Mouse (Mus musculus) c-Kit-positive CD71-positive TER-119-negative erythroid progenitor cells, embryonic 14.5 days (primary cell): ENCODE measurements around the gene Ccdc88c.

ENCODE experiments used
- DNase-seq: peaks from one replicate; pipeline ENCODE4 v3.0.0-alpha.2; 2013; ENCODE audit warnings: low read depth

The Ccdc88c gene

DNA sequence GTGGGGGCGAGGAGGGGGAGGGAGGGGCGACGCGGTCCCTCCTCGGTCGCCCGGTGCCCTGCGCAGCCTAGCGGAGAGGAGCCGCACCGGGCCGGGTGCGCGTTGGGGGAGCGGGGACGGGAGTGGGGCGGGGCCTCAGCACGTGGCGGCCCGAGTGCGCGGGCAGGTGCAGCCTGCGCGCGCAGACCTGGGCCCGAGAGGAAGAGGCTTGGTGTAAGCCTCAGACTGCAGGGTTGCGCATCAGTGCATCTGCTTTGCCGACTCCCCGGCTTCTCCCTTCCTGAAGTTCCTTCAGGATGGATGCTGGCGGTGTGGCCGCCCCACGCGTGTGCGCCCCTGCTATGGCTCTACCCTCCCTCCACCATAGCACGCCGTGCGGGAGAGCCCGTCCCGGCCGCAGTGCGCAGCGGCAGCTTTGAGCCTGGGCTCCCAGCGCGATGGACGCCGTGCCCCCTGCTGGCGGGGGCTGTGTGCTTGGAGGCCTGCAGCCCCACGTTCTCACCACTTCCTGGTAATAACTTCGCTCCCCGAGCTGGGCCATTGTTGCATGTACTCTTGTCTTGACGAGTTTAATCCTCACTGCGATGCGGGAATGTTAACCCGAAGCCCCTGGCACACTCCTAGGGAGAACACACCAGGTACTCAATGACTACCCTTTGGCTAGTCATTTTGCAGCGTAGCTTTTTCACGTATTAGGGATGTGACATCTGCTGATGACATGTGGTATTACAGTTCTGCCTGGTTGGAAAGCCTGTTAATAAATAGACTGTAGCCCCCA is at the start of gene Ccdc88c:
Gene Ccdc88c (minus strand): TSS at position 103 of the 778 bp plus-strand sequence.
- peak; percentile 85 for DNase-seq

- DNase-seq: no peak
Measured at GRCm38 (mm10) chr12:101077955-101078354, 49.1 kb upstream of the Ccdc88c start.

- no peak for DNase-seq
Measured at GRCm38 (mm10) chr12:101075433-101075832, 46.6 kb upstream of the Ccdc88c start.

DNA sequence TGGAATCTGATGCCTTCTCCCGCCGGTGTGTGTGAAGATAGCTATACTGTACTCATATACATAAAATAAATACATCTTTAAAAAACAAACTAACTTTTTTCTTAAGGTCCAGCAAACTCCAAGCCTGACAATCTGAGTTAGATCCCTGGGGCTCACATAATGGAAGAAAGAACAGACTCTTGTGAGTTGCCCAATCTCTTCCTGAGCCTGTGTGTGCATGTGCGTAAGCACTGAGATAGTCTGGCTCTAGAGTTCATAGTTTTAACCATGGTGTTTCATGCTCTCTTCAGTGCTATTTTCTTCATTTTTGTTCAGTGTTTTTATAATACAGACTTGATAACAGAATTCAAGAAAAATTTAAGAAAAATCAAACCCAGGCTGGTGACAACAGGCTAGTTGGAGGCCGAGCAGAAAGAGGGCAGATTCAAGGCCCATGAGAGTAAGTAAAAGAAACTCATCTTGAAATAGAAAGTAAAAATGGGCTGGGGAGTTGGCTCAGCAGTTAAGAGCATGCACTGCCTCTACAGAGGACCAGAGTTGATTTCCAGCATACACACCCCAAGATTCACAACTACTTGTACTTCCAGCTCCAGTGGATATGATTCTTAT is 46.1 kb upstream of the Ccdc88c start:
- DNase-seq: no peak

DNA sequence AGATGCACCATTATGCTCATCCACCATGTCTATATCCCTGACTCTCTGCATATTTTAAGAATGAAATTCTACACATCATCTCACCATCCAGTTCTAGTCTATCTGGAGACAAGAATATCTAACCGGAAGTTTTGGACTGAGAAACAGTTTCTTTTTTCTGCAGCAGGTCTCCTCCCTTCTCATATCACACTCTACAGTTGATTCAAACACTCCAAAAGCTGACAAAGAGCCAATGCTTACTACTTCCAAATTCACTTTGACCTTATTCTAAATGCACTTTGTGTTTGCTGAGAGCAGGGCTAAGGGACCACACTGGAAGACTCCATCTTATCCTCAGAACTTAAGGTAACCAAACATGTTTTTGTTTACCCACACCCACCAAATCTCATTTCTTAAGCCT is 41.0 kb upstream of the Ccdc88c start:
- DNase-seq: no peak

GRCm38 (mm10) chr12:101066329-101066728 is 37.5 kb upstream of the Ccdc88c start:
- no peak for DNase-seq

DNA sequence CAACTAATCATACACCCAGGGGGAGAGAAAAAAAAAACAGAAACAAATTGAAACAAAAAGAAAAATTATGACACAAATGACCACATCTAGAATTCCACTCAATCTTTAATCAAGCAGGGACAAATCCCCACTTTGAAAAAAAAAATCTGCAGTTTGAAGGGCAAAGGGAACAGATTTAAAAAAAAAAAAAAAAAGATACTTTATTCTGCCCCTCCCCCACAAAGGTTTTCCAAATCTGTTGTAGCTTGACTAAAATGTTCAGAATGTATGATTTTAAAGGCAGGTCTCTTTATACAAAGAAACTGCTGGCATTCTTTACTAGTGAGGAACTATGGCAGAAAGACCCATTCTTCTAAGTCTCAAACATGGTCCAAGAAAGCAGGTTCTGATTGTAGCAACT is 11.1 kb upstream of the Ccdc88c start:
- no peak for DNase-seq

- DNase-seq: no peak
Measured at GRCm38 (mm10) chr12:101028247-101028953, 456 bp downstream of the Ccdc88c start.

- peak; percentile 24 for DNase-seq
Measured at GRCm38 (mm10) chr12:101027451-101028246, 1.2 kb downstream of the Ccdc88c start.

DNA sequence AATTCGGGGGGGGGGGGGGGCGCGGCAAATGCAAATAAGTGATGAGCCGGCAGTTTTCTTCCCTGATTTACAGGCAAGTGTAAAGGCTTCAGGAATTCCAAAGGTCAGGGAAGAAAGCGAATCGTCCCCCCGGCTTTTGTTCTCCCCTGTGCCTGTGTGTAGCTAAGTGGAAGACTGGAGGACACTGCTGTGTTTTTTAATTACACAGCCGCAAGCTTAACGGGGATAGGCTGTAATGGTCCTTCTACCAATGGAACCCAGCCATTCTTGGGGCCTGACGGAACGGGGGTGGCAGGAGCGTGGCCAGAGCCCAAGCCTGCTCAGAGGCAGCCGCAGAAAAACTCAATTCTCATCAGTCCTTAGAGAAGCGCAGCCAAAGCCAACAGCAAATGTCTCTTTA is 1.9 kb downstream of the Ccdc88c start:
- DNase-seq: no peak

GRCm38 (mm10) chr12:101026518-101026917 is 2.3 kb downstream of the Ccdc88c start:
- DNase-seq: no peak

GRCm38 (mm10) chr12:101026025-101026424 is 2.8 kb downstream of the Ccdc88c start:
- peak; percentile 53 for DNase-seq

GRCm38 (mm10) chr12:101025379-101025778 is 3.5 kb downstream of the Ccdc88c start:
- DNase-seq: peak; percentile 75

DNA sequence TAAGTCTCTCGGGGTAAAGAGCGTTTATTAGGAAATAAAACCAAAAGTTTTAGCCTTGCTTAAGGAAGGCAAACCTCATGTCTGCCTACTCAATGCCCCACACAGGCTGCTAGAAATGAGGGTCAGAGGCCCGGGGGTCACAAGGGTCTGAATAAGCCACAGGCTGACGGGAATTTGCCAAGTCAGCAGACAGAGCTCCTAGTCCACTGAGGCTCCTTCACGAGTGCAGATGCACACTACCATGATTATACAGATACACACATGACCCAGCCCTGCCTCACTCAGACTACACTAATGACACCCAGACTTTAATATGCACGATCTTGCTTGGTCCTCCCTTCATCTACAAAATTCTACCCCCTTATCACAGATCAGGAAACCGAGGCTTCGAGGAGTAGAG is 4.0 kb downstream of the Ccdc88c start:
- DNase-seq: no peak

DNA sequence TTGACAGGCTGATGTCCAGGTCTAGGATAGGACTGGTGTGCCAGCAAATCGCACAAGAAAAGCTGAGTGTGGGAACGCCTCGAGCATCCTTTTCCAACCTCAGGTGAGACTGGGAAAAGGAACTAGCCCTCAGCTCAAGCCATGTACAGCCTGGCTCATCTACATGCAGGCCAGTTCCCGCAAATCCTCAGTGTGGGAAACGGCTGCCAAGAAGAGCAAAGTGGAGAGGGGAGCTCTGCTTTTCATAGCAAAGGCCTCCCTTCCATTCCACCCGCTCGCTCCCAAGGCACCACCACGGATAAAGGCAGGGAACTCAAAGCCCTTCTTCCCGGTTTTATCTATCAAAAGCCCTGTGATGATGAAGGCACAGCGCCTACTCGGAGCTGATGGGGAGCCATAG is 5.7 kb downstream of the Ccdc88c start:
- DNase-seq: no peak

- no peak for DNase-seq
Measured at GRCm38 (mm10) chr12:101022353-101022752, 6.5 kb downstream of the Ccdc88c start.

DNA sequence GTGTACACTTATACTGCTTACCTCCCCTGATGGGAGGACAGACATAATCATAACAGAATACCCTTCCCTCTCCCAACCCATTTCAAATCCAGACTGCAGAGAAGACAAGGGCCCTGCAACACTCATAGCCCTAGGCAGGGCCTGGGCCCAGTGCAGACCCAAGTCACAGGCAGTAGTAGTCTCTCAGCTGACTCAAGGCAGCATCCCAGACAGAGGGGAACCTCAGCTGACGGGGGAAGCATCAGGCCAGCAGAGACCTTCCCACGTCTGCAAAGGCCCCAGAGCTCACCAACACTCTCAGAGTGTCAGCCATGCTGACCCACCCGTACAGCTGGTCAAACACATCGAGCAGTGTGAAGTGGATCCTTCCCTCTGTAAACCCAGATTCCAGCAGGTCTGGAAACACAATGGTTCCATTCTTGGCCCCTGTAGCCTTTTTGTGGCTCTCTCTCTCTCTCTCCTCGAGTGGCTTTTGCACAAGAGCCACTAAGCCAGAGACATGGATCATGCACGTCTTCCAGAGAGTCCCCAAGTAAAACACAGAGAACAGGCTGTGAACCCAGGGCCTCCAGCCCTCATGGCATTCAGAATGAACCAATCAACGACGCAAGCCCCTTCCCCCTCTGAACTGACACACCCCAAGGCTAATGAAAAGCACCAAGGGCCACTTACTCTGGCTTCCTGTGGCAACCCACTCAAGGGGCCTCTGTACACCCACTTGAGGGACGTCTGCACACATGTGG is 7.2 kb downstream of the Ccdc88c start:
- no peak for DNase-seq

DNA sequence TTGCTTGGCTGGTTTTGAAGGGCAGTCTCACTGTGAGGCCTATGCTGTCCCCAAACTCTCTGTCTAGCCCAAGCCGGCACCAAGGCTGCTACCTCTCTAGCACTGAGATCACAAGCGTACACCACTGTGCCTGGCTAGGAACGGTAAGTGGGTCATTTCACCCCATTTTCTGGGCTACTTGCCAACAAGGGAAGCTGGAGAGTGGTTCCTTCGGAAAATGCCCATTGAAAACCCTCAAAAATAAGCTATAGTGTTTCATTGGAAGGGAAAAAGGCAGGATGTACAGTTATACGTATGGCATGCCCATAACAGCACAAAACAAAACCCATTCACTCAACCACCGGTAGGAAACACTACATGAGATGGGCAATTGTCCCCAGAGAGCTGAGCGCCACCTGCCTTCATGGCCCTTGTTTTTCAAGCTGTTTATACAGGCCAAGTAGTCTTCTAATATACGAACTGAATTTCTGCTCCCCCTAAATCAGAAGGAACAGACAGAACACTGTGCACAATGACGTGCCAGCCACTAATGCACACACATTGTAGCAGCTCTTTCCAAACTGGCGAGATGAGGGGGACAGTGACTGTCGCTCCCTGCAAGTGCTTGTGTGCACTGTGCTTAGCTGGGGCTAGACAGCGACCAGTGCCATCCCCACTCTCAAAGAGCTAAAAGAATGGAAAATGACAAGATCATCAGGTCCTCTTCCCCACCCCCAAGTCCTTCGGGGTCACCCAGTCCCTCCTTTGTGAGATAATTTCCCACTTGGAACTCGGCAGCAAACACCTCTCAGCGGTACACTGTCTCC is 8.4 kb downstream of the Ccdc88c start:
- no peak for DNase-seq

- DNase-seq: no peak
Measured at GRCm38 (mm10) chr12:101019443-101019842, 9.4 kb downstream of the Ccdc88c start.

DNA sequence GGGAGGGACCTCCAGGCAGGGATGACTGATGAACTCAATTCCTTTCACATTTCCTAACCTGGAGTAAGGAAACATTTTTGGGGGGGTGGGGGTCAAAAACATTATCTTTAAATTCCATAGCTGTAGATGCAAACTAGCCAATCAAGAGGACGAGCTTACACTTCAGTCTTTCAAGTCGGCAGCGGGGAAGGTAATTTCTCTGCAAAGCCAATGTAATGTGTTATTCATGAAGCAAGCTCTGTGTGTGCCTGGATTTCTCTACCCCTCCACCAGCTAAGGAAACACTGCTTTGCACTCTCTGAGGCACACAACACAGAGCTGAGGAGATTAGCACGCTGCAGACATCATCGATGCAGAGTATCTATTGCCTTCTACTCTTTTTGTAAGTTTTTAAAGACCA is 9.8 kb downstream of the Ccdc88c start:
- DNase-seq: no peak

GRCm38 (mm10) chr12:101017971-101018371 is 10.9 kb downstream of the Ccdc88c start:
- DNase-seq: no peak
